Mouse (Mus musculus) granulocyte monocyte progenitor cell, adult 5-6 weeks (primary cell): ENCODE results near the gene Ccnd1. TPM values are rescaled to one million over a fixed set of nuclear protein-coding genes. Genes with fewer than 3 reads are reported as not detected.
A peak's percentile ranks its signal among the peaks of the same experiment; 100 is the strongest.

ENCODE experiments used
- ATAC-seq: replicated peaks from 2 replicates; pipeline ENCODE4 v1.8.0; 2016; ENCODE audit warnings: mild to moderate bottlenecking, moderate TSS enrichment, inconsistent platforms; ENCODE audit not compliant: poor library complexity, severe bottlenecking
- total RNA-seq, 2 experiments: library from RNA; stranded (forward) in 1 of 2; stranded (reverse) in 1 of 2; fragments of 200-712, 200-1000 nt in 1 of 2; fragments of >200 nt in 1 of 2; fragmentation: Nextera tagmentation in 1 of 2; gene quantifications; 2 replicates each; pipeline ENCODE4 v1.2.3; 2014 to 2017

Gene Ccnd1
- 6.0 and 10.6 TPM in 2 replicates for total RNA-seq (2014; fragmentation: Nextera tagmentation)
- 6.2 and 8.9 TPM in 2 replicates for total RNA-seq (2017)

- ATAC-seq, result peak; percentile 38
These were observed at the start of gene Ccnd1 for GRCm38 (mm10) chr7:144939344-144940002. Gene Ccnd1, minus strand, starts transcription at chr7:144939925.

- no peak for ATAC-seq
These were observed 49.1 kb upstream of the Ccnd1 start for GRCm38 (mm10) chr7:144988856-144989255.

GRCm38 (mm10) chr7:144985100-144985499 lies 45.4 kb upstream of the Ccnd1 start:
- peak; percentile 68 for ATAC-seq

- ATAC-seq, result no peak
These were observed 42.8 kb upstream of the Ccnd1 start for GRCm38 (mm10) chr7:144982358-144983110.

- peak; percentile 83 for ATAC-seq
These were observed 41.8 kb upstream of the Ccnd1 start for GRCm38 (mm10) chr7:144981426-144982079.

GRCm38 (mm10) chr7:144979814-144980213 lies 40.1 kb upstream of the Ccnd1 start:
- ATAC-seq, result peak; percentile 80

GRCm38 (mm10) chr7:144977121-144977520 lies 37.4 kb upstream of the Ccnd1 start:
- no peak for ATAC-seq

- no peak for ATAC-seq
These were observed 33.7 kb upstream of the Ccnd1 start for GRCm38 (mm10) chr7:144973461-144973860.

- no peak for ATAC-seq
These were observed 32.0 kb upstream of the Ccnd1 start for GRCm38 (mm10) chr7:144971769-144972168.

- ATAC-seq, result peak; percentile 98
These were observed 31.5 kb upstream of the Ccnd1 start for GRCm38 (mm10) chr7:144970997-144971768.

- ATAC-seq, result no peak
These were observed 26.2 kb upstream of the Ccnd1 start for GRCm38 (mm10) chr7:144965893-144966292.

- ATAC-seq, result no peak
These were observed 24.6 kb upstream of the Ccnd1 start for GRCm38 (mm10) chr7:144964316-144964715.

GRCm38 (mm10) chr7:144963911-144964310 lies 24.2 kb upstream of the Ccnd1 start:
- ATAC-seq, result no peak

- ATAC-seq, result no peak
These were observed 19.0 kb upstream of the Ccnd1 start for GRCm38 (mm10) chr7:144958509-144959395.

GRCm38 (mm10) chr7:144943254-144943653 lies 3.5 kb upstream of the Ccnd1 start:
- peak; percentile 51 for ATAC-seq

- no peak for ATAC-seq
These were observed 3.0 kb upstream of the Ccnd1 start for GRCm38 (mm10) chr7:144942744-144943135.

- no peak for ATAC-seq
These were observed 2.5 kb upstream of the Ccnd1 start for GRCm38 (mm10) chr7:144942071-144942743.

- peak; percentile 53 for ATAC-seq
These were observed 1.6 kb upstream of the Ccnd1 start for GRCm38 (mm10) chr7:144941242-144941831.
